Mouse (Mus musculus) heart, adult 2 months (tissue): ENCODE results near the gene Rora. TPM values are rescaled to one million over a fixed set of nuclear protein-coding genes. Genes with fewer than 3 reads are reported as not detected.

ENCODE experiments used
- DNase-seq, 2 experiments: peaks; one replicate each; pipeline ENCODE4 v3.0.0; 2021
- H3K27ac ChIP-seq: fragments of 200-600 bp; 2 replicates; pipeline ENCODE4 v1.8.1; 2022
- H3K27me3 ChIP-seq: fragments of 200-500 bp; 2 replicates; pipeline ENCODE4 v1.6.1; 2012; ENCODE audit warnings: mild to moderate bottlenecking, low read length, inconsistent platforms, mixed read lengths; ENCODE audit not compliant: control insufficient read depth, insufficient read depth
- H3K36me3 ChIP-seq: fragments of 200-500 bp; 2 replicates; pipeline ENCODE4 v1.6.1; 2012; ENCODE audit warnings: low read length, inconsistent platforms; ENCODE audit not compliant: control insufficient read depth, insufficient read depth
- H3K4me1 ChIP-seq: fragments of 200-500 bp; 2 replicates; pipeline ENCODE4 v1.6.1; 2011; ENCODE audit warnings: low read length; ENCODE audit not compliant: control insufficient read depth, insufficient read depth
- H3K4me3 ChIP-seq: fragments of 200-600 bp; 2 replicates; pipeline ENCODE4 v1.8.1; 2022
- H3K79me2 ChIP-seq: fragments of 200-500 bp; replicated peaks from 2 replicates; pipeline ENCODE4 v1.6.1; 2012; ENCODE audit warnings: mild to moderate bottlenecking, inconsistent platforms, low read length, moderate library complexity, mixed read lengths; ENCODE audit not compliant: control insufficient read depth, insufficient read depth
- H3K9ac ChIP-seq: fragments of 200-500 bp; 2 replicates; pipeline ENCODE4 v1.6.1; 2012; ENCODE audit warnings: low read depth, mild to moderate bottlenecking, control low read depth, inconsistent platforms, low read length, mixed read lengths
- CTCF ChIP-seq: fragments of 200-600 bp; IDR thresholded peaks from 2 replicates; pipeline ENCODE4 v1.8.1; 2022; ENCODE audit warnings: antibody characterized with exemption, mild to moderate bottlenecking, moderate library complexity
- EP300 ChIP-seq: fragments of 200-500 bp; IDR thresholded peaks from 2 replicates; pipeline ENCODE4 v1.6.1; 2011; ENCODE audit warnings: low read depth, low read length, control low read depth; ENCODE audit not compliant: insufficient read depth
- POLR2A ChIP-seq: fragments of 200-500 bp; IDR thresholded peaks from 2 replicates; pipeline ENCODE4 v1.6.1; 2011; ENCODE audit warnings: mild to moderate bottlenecking, low read depth, low read length, control low read depth; ENCODE audit not compliant: insufficient read depth
- WGBS: fragments of 180-500 bp; shearing (Covaris S2); methylation state at CpG from one replicate; pipeline ENCODE4 v1.1.7; 2018; 5-methylcytosine and 5-hydroxymethylcytosine counted together
- intact Hi-C: fragments of 180-260 bp; cut with DNase I; formaldehyde crosslinking; loops from one replicate; pipeline ENCODE4 v1.15.1; 2025
- polyA plus RNA-seq: library from polyadenylated mRNA; depleted of rRNA; stranded (reverse); fragments of >200 nt; gene quantifications from 2 replicates; pipeline ENCODE4 v1.2.3, GENCODE M21; 2012
- total RNA-seq, 2 experiments: library from RNA; stranded (reverse); gene quantifications; 2 replicates each; pipeline ENCODE4 v1.2.3; 2021

Rora gene
- total and polyA plus RNA-seq, 3 experiments, result 6.7 to 28.9 (median 21.6) TPM

DNA sequence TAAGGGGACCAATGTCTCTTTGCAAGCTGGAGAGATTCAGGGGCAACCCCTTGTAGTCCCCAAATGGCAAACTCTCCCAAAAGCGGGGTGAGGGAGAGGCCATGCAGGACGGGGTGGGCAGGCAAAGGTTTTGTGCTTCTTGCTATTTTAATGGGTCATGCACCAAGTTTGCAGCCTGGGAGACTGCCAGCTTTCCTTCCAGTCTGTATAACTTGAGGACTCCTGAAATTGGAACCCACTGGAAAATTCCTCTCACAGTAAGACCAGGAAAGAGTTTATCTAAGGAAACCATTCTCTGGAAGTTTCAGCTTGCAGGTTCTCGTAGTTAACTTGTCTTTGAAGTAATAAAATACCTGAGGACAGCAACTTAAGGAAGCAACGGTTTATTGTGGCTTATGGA is 326.5 kb downstream of the Rora start:
- no peaks in the 10 kb centered on the region for H3K79me2 ChIP-seq
- no peaks in the 10 kb centered on the region for H3K4me1 ChIP-seq
- intact Hi-C loops, result no loop called here
- no peak for DNase-seq
- WGBS, result 69% methylated on average over 4 of the region's 4 CpGs
- no peak overlapping the region for H3K9ac ChIP-seq
- no peak overlapping the region for H3K27ac ChIP-seq
- no peak overlapping the region for H3K4me3 ChIP-seq
- no peaks in the 10 kb centered on the region for H3K36me3 ChIP-seq
- TF ChIP-seq CTCF (no peak), POLR2A (no peak), EP300 (no peak)
- no peaks in the 10 kb centered on the region for H3K27me3 ChIP-seq

DNA sequence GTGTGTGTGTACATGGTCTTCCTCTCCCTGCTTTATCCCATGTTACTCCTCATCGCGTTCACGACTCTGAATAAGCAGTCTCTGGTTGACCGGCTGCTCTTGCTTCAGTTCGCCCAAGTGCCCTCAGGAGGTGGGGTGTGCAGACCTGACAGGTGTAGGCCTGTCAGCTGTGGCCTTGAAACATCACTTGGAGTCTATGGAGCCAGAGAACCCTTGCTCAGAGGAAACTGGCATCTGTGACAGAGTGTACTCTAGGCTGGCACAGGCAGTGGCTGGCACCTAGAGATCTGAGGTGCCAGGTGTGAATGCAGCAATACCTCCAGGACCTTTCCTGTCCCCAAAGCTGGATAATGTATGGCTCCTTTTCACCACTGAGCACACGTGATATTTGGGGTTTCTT is 331.5 kb downstream of the Rora start:
- no peak overlapping the region for H3K9ac ChIP-seq

GRCm38 (mm10) chr9:68985796-68986195 is 332.2 kb downstream of the Rora start:
- TF ChIP-seq POLR2A (no peak), EP300 (no peak), CTCF (no peak)
- DNase-seq, result no peak
- WGBS, result 76% methylated on average over 3 of the region's 3 CpGs
- Histone ChIP-seq H3K27me3 (no peaks in the 10 kb centered on the region), H3K79me2 (no peaks in the 10 kb centered on the region), H3K4me3 (no peak overlapping the region), H3K36me3 (no peaks in the 10 kb centered on the region), H3K4me1 (no peaks in the 10 kb centered on the region), H3K27ac (no peak overlapping the region), H3K9ac (no peak overlapping the region)
- intact Hi-C loops, result no loop called here

More for the DNA sequence above, 331.5 kb downstream of the Rora start:
- intact Hi-C loops, result no loop called here
- H3K4me1 ChIP-seq, result no peaks in the 10 kb centered on the region
- 89% methylated on average over 6 of the region's 6 CpGs for WGBS
- TF ChIP-seq EP300 (no peak), CTCF (no peak)
- H3K27me3 ChIP-seq, result no peaks in the 10 kb centered on the region
- no peak overlapping the region for H3K27ac ChIP-seq
- DNase-seq, result no peak
- H3K79me2 ChIP-seq, result no peaks in the 10 kb centered on the region
- no peak overlapping the region for H3K4me3 ChIP-seq
- no peaks in the 10 kb centered on the region for H3K36me3 ChIP-seq

- H3K79me2 ChIP-seq, result no peaks in the 10 kb centered on the region
- H3K27ac ChIP-seq, result no peak overlapping the region
- intact Hi-C loops, result no loop called here
- 94% methylated on average over 6 of the region's 6 CpGs for WGBS
- H3K9ac ChIP-seq, result no peak overlapping the region
- H3K4me1 ChIP-seq, result no peaks in the 10 kb centered on the region; the same call in 1 of the 2 replicates
- no peak overlapping the region for H3K4me3 ChIP-seq
- DNase-seq, result no peak
- H3K27me3 ChIP-seq, result no peaks in the 10 kb centered on the region
- no peaks in the 10 kb centered on the region for H3K36me3 ChIP-seq
- TF ChIP-seq EP300, result no peak
- TF ChIP-seq POLR2A, result no peak
- TF ChIP-seq CTCF, result no peak
These were observed 333.9 kb downstream of the Rora start for GRCm38 (mm10) chr9:68987290-68988042.

DNA sequence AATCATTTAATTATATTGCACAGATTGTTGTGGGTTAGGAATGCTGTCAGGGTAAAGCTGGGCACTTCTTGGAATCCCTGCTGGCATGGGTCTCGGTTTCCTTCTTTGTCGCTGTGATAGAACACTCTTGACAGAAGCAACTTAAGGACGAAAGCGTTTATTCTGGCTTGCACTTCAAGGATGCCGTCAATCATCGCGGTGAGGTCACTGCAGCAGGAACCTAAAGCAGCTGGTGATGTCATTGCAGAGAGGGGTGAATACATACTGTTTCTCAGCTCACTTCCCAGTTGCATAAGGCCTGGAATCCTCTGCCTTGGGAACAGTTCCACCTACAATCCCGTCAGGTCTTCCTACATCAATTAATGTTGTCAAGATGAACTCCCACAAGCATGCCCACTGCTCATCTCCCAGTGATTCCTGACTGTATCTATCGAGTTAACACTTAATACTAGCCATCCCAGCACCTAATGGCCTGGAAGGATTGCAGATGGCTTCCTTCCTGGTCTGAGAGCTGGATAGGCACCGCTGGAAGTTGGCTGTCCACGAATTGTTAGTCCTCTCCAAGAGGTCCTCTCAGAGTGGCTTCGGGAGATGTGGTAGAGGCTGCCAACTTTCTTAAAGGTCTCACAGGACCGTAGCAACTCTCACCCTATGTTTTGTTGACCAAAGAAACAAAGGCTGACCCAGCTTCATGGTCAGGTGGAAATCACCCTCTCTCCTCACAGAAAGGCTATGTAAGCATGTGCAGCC is 334.8 kb downstream of the Rora start:
- no peak for DNase-seq
- WGBS, result 58% methylated on average over 13 of the region's 13 CpGs

More for the DNA sequence above, 334.8 kb downstream of the Rora start:
- intact Hi-C loops, result no loop called here
- peaks cover 1% of the 10 kb centered on the region; the same call in 1 of the 2 replicates for H3K4me1 ChIP-seq
- H3K9ac ChIP-seq, result no peak overlapping the region
- no peak overlapping the region for H3K27ac ChIP-seq
- TF ChIP-seq CTCF (no peak), EP300 (no peak), POLR2A (no peak)
- H3K4me3 ChIP-seq, result no peak overlapping the region
- H3K79me2 ChIP-seq, result no peaks in the 10 kb centered on the region; the same call in 1 of the 2 replicates
- H3K36me3 ChIP-seq, result no peaks in the 10 kb centered on the region
- no peaks in the 10 kb centered on the region for H3K27me3 ChIP-seq
